Mouse (Mus musculus) testis, adult 2 months (tissue): ENCODE data around the gene Ttf1.
"Not testable (repeated sequence)": the region's sequence is repeated elsewhere in the genome, so short reads cannot be mapped to it uniquely, and the experiment has no call there.

Source experiments
- CTCF ChIP-seq: fragments of 200-500 bp; IDR thresholded peaks from 2 replicates; pipeline ENCODE4 v1.5.1; 2012; ENCODE audit warnings: low read depth, mild to moderate bottlenecking, inconsistent platforms, low read length, moderate library complexity; ENCODE audit not compliant: control insufficient read depth, insufficient read depth, insufficient replicate concordance
- POLR2A ChIP-seq: fragments of 200-500 bp; IDR thresholded peaks from 2 replicates; pipeline ENCODE4 v1.6.1; 2012; ENCODE audit warnings: low read depth, mild to moderate bottlenecking, inconsistent platforms, low read length, moderate library complexity; ENCODE audit not compliant: control insufficient read depth

- TF ChIP-seq POLR2A, CTCF: not testable (repeated sequence)
Observed at GRCm38 (mm10) chr2:29089276-29089675, 29.2 kb downstream of the Ttf1 start.
